Mouse (Mus musculus) adrenal gland, postnatal 36 days (tissue): ENCODE measurements around the gene Eef1akmt4. TPM values are rescaled to one million over a fixed set of nuclear protein-coding genes. Genes with fewer than 3 reads are reported as not detected.

ENCODE experiments used
- DNase-seq, 2 experiments: peaks; one replicate each; pipeline ENCODE4 v3.0.0; 2021; ENCODE audit warnings: mixed read lengths in 1 of 2
- long read RNA-seq, 2 experiments: library from polyadenylated mRNA; stranded (forward); transcript quantifications; one replicate each; pipeline ENCODE4 v2.0.0; 2021; ENCODE audit warnings: borderline sequencing depth in 2 of 2
- total RNA-seq, 2 experiments: library from RNA; stranded (reverse); gene quantifications; 2 replicates each; pipeline ENCODE4 v1.2.3; 2021

Eef1akmt4 gene
- 1 to 10 TPM; 9.5 to 10.0 TPM for total RNA-seq
- long read RNA-seq, experiment 1, transcript Eef1akmt4-201 (3 exons, 1,134 nt) = major isoform, 19 of 19 reads
- long read RNA-seq, experiment 1, partial matches to known transcripts = 0 of 19 reads
- long read RNA-seq, experiment 1, other reads (novel, unspliced or antisense) = 0 of 19 reads
- long read RNA-seq, experiment 2, transcript Eef1akmt4-201 (3 exons, 1,134 nt) = major isoform, 12 of 13 reads
- long read RNA-seq, experiment 2, partial matches to known transcripts = 1 of 13 reads
- long read RNA-seq, experiment 2, other reads (novel, unspliced or antisense) = 0 of 13 reads

DNA sequence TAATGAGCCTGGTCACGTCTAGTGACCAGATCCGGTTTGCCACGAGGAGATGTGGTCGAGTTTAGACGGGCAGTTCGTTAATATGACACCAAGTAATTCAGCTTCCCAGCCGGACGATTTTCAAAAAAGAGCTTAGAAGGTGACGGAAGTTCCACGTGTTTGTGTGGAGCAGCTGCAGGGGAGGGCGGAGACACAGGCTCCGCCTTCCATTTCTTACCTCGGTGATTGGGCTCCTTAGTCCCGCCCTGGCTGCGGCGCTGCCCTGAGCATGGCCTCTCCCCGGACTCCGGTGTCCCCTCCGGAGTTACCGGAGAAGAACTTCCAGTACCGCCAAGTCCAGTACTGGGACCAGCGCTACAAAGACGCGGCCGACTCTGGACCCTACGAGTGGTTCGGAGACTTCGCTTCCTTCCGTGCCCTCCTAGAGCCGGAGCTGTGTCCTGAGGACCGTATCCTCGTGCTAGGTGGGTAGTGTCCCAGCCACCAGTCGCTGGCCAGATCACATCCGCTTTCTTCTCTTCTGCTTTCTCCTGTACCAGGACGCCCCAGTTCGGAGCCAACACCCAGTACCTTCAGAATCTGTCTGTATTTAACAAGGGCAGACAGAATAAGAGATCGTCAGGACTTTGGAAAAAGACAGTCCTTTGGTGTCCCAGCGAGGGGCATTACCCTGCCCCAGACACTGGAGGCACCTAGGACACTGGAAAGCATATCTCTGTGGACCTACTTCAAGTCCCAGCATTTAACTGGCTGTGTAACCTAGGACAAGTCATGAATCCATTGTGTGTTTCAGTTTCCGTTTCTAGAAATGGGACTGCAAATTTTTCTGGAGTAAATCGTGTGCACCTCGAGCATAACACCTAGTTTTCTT, at the start of gene Eef1akmt4, which contains the start of the genes Gm49333 and Alg3:
TSS of gene Eef1akmt4 (plus strand) at position 237 of the 871 bp plus-strand sequence.
TSS of gene Gm49333 (plus strand) at position 254 of the 871 bp plus-strand sequence.
TSS of gene Alg3 (minus strand) at position 379 of the 871 bp plus-strand sequence.
- DNase-seq = peak; percentile 91 to 94

DNA sequence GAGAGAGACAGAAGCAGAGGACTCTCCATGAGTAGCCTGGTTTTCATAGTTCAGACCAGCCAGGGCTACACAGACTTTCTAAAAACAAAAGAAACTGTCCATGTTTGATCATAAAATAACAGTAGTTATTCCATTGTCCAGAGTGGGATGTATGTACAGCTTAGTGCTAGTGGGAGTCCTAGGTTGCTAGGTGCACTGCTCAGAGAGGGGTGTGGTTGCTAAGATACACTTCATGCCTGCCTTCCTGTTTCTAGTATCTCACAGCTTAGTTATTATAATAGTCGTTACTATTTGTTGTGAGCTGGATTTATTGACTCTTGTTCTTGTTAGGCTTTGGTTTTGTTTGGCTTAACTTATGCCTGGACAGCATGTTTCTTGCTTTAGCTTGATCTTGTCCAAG, 46.3 kb upstream of the Eef1akmt4 start:
- no peak for DNase-seq

DNA sequence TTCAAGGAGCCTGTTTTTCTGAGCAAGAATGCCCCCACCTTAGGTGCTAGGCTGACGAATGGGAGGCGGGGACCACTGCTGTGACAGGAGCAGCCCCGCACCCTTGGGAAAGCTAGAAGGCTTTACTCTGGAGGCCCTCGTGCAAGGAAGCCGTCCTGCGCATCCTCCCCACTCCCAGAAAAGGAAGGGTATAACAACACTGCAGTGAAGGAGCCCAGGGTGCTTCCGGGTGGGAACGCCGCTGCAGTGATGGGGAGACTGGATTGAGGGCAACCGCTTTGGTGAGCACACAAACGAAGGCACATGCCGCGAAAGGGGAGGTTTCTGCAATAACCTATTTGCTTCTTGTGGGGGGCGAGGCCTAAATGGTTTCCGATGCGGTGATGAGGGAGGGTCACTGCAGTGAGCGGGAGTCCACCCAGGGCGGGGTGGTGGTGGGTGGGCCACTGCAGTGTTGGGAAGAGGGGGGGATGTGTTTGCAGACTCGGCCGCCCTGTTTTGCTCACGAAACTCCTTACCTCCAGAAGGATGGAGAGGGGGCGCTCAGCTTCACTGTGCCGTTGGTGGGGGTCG, 21.9 kb upstream of the Eef1akmt4 start, which contains the start of gene Vwa5b2:
TSS of gene Vwa5b2 (plus strand) at position 106 of the 573 bp plus-strand sequence.
- no peak for DNase-seq

DNA sequence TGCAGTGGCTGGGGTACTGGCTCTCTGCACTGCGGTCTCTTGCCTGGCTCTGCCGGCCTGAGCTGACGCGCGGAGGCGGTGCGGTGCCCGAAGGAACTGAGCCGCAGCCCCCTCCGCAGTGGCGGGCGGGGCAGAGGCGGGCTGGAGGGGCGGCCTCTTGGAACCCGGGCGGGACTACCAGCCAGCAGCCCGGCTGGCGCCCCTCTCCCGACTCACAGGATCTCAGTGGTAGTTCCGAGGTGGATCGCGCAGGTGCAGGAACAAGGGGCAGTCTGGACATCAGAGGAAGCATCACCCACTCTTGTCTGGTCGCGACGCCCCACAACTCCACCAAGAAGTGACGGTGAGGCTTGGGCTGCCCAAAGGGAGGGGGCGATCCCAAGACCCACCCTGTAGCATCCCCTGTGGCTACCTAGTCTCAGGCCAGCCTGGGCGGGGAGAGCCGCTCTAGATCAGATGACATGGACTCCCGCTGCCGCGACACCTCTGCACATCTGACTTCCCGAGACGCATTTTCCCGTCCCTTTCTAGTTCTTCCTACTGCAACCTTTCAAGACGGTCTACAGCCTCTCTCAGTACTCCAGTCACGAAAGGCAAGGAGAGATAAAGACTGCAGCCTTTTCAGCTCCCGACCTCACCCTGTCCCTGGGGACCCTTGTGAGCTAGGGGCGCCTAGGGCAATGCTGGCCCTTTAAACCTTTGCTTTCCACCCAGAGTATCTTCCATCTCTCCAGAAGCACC, 21.3 kb upstream of the Eef1akmt4 start:
- peak; percentile 40 to 56 for DNase-seq

DNA sequence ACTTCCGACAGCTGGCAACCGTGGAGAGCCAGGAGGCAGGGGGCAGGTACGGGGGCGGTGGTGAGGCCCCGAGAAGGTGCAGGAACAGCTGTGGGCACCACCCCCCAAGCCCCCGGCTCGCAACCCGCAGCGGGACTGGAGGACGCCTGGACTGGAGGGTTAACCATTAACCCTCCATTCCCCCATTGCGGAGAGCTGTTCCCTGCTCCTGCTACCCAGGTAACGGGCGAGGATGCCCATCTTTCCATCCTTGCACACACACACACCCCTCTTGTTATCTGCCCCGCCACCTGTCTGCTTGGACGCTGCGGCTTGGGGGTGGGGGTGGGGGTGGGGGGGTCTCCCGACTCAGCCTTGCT, 20.7 kb upstream of the Eef1akmt4 start:
- no peak for DNase-seq

DNA sequence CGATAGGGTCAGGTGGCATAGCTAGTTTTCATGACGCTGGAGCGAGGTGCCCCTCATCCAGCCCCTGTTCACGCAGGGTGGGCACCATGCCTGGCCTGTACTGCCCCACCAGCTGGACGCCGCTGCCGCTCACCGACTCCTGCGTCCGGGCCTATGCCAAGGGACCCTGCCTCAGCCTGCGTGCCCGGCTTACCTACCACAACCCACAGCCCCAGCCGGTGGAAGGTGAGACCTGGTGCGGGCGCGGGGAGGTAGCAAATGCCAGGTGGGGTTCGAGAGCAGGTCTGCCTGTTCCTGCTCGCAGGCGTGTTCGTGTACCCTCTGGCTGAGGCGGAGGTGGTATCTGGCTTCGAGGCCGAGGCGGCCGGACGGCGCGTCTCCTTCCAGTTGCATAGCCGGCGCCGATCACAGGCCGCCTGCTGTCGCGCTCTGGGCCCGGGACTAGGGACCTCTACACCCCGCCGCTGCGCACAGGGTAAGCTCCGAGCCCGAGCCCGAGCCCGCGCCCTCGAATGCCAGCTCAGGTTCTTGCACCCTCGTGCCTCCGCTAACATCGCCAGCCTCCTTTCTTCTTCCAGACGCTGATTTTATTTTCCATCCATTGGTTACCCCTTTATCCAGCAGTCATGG, 20.2 kb upstream of the Eef1akmt4 start:
- DNase-seq = peak; percentile 9 to 14

DNA sequence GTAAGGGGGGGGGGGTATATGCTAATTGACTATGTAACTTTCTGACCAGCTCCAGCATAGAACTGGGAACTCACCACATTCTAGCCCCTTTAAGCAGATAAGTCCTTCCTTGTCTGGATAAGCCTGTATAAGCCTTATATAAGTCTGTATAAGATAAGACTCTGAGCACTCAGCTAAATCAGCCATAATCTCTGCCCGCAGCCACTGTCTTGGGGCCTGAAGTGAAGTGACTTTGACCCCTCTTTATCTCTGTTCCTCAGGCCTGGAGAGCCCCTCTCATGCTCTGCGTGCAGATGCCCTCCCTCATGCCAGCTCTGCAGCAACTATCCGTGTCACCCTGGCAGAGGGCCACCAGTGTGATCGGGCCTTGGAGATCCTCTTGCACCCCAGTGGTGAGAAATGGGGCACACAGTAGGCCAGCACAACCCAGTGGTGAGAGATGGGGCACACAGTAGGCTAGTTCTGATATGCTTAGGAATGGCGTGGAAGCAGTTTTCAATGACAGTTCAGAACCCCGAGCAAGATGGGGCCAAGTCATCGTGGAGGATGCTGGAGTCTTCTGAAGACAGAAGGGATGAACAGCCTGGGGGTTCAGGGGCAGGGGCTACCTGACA, 16.2 kb upstream of the Eef1akmt4 start:
- no peak for DNase-seq

DNA sequence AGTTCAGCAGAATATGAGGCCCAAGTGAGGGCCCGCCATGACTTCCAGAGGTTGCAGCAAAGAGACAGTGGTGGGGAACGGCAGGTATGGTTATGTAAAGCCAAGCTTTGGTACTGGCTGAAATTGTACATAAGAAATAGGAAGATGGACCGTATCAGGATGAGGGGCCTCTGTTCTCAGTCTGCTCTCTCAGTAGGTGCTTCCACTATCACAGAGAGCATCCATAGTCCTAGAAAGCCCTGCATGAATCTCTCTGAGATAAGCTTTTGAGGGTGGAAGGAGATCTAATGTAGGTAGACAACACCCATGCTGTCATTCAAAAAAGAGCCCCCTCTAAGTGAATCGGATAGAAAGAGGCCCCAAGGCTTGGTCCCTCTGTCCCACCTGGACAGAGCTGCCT, 15.7 kb upstream of the Eef1akmt4 start:
- DNase-seq = no peak

DNA sequence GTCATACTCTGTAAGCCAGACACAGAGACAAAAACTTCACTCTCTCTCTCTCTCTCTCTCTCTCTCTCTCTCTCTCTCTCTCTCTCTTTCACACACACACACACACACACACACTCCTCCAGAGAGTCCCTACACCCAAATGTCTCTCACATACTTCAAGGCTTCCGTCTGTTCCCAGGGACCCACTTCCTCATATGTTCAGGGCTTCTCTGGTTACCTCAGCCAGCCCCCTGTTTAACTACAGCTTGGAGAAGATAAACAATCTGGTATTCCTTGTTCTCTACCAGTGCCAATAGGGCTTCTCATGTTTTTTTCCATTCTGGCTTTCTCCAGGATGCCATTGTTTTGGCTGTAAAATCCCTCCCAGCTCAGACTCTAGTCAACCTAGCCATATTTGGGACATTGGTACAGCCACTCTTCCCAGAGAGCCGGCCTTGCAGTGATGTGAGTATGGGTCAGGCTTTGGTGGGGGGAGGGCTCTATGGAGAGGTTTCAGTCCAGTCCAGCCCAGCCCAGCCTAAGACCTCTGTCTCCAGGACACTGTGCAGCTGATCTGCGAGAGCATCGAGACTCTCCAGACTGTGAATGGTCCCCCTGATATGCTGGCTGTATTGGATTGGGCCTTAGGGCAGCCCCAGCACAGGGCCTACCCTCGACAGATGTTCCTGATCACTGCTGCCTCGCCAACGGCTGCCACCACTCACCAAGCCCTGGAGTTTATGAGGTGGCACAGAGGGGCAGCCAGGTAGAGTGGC, 14.5 kb upstream of the Eef1akmt4 start:
- no peak for DNase-seq

DNA sequence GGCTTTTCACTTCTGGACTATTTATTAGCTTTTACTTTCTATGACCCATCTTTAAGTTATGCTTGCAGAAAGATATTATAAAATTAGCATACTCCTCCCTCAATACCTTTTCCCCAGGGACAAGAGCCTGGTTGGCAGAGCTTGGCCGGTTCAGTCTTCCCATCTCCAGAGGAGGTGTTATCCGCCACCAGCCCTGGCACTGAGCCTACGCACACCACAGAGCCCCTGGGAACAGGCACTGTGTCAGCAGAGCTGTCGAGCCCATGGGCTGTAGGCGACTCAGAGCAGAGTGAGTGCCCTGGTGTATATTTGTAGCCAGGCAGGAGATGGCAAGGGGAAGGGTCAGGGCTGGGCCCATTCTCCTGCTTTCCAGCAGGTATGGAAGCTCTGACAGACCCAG, 10.9 kb upstream of the Eef1akmt4 start:
- DNase-seq = no peak

DNA sequence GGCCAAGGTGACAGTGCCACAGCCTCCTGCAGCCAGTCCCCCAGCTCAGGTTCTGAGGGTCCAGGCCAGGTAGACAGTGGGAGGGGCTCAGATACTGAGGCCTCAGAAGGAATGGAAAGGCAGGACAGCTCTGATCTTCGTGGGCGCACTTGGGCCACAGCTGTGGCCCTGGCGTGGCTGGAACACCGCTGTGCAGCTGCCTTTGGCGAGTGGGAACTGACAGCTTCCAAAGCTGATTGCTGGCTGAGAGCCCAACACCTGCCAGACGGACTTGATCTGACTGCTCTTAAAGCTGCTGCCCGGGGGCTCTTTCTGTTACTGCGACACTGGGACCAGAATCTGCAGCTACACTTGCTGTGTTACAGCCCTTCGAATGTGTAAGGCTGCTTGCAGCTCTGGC, 6.7 kb upstream of the Eef1akmt4 start:
- no peak for DNase-seq

DNA sequence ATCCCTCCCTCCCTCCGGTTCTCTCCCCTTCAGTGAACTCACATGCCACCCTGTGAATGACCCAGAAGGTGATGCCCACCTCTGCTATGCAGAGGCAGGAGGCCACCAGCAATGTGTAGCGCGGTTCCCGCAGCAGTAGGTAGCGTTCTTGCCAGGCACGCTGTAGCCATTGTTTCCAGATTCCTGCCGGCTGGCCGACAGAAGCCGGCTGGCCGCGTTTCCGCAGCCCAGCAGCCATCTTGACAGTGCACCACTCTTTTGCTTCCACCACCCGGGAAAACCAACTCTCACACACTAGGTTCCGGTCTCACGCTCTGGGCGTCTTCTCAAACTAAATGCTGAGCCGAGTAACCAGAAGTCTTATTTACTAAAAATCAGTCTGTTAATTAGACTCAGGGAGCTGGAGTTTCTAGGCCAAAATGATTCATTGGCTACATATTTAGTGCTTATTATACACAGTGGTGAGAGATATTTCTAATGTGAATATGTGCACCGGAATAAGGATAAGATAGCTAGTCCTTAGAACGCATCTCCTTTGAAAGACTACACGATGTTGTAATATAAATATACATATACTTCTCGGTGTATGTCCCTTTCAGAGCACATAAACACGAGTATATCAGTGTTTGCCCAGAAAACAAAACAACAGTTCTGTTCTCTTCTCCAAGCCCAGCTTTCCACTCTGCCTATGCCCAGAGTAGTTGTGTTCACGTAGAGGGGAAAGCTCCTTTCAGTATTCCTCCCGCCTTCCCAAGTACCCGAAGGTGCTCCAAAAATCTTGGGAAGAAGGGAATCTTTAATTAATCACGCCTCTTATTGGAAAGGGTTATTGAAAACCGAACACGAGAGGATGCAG, 664 bp upstream of the Eef1akmt4 start:
- DNase-seq = peak; percentile 77 to 78

DNA sequence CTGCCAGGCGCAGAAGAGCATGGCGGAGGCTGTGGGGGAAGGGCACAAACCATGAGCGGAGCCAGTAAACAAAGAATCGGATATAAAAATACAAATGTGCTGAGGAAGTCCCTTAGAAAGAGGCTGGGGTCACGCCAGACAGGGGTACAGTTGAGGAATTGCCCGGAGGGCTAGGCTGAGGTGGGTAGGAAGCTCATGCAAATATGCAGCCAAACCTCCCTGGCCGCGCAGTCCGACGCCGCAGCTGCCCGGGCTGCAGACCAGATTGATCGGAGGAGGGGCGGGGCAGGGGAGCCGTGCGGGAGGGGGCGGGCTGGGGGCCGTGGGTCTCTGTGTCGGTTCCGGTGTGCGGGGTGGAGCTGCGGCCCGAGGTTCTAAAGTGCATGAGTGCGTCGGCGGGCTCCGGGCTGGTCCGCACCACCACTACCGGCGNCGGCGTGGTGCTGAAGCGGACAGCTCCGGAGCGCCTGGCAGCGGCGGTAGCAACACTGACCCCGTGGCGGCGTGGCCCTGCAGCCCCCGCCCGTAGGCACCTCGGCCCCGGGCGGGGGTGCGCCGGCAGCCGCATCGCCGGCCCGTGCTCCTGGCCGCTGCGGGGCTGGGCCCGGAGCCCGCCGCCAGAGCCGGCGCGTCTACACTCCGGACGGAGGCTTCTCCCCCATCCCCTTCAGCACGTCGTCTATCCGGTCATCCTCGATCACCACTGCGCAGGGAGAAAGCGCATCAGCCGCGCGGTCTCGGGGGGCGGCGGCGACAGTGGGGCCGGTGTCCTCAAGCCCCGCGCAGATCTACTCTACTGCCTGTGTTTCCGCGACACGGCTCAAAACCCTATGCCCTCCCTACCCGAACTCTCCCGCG, 8.4 kb downstream of the Eef1akmt4 start:
- peak; percentile 51 to 64 for DNase-seq

DNA sequence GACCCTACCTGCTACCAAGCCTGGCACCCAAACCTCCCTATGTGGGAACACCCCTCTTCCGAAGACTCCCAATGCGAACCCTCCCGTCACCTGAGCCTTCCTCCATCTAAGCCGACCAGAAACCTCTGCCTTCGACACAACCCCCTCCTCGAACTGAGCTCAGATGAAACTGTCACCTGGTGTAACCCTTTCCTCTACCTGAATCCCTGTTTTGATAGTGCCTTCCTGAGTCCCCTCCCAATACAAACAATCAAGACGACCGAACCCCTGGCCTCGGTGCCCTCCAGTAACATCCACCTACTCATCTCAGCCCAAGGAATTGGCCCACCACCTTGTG, 9.0 kb downstream of the Eef1akmt4 start:
- no peak for DNase-seq

DNA sequence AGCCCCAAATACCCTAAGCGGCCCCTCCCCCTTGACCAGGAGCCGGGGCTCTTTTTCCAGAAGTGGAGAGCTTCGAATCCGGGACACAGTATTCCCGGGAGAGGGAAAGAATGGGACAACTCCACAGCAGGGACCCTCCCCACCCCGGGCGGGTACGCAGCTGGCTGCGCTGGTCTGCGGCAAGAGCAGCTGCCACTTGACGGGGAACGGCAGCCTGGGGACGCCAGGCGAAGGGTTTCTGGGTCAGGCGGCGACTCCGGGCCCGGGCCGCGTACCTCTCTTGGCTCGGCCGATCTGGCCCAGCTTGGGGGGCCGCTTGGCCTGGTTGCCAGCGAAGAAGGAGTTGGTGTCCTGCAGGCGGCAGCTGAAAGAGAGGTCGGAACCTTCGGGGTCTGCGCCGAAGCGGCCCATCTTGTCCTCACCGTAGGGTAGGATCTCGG, 9.4 kb downstream of the Eef1akmt4 start:
- no peak for DNase-seq

DNA sequence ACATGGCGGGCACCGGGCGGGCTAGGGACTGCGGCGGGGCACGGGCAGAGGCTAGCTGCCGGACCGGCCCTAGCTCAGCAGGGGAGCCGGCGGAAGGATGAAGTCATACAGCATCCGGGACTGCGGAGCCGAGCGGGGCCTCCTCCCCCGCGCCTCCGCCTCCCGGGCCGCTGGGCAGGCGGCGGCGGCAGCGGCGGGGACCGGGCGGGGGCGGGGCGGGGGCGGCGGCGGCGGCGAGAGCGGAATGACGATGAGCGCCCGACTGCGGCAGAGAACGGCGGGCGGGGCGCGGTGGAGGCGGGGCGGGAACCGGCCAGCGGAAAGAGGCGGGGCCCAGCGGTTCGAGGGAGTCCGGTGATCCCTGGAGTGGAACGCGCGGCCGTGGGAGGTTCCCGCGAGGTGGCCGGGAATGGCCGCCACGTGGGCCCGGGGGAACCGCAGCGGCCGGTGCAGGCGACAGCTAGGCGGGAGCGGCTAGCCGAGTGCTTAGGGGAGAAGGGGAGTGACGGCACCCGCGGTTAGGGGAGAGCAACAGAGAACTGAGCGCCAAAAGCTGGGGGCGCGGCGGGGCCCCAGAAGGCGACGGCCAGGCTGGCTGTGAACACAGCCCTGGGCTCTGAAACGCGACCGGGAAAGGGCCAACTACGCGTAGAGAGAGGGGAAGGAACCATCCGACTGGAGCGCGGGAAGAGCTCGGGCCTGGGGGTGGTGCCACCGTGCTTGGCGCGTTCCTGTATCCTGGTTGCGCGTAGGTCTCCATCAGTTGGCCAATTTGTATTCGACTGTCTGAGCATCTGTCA, 10.0 kb downstream of the Eef1akmt4 start, which contains the start of gene Camk2n2:
TSS of gene Camk2n2 (minus strand) at position 97 of the 800 bp plus-strand sequence.
- peak; percentile 88 to 89 for DNase-seq

DNA sequence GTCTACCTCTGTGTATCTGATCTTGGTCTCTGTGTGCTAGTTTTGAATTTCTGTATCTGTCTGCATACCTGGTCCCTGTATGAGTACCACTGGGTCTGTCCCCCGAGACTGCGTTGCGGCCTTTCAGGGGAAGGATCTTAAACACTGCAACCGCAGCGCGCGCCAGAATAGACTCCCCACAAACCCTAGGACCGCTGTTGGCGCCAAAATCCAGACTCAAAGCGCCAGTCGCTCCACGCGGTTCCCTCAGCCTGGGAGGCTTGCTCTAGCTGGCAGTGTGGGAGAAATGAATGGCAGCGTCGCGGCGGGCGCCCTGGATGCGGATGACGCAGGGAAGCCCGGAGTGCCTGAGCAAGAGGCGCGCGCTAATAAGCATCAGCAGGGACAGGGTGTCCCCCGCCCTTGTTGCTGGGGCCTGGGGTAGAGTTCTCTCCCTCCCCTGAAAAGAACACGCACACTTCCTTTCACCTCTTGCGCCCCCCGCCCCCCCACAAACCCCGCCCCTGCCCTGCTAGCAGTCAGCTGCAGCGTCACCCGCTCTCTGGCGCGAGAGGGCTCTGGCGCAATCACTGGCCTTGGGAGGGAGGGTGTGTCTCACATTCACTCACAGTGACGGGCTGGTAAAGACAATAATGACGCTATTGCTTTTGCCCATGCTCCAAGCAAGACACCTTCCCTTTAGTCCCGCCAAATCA, 10.7 kb downstream of the Eef1akmt4 start:
- peak; percentile 91 to 94 for DNase-seq
